Mouse (Mus musculus) regulatory T cell (primary cell): ENCODE measurements around the gene Dnm3.

Experiments used
- in situ Hi-C: fragments of 300-600 bp; cut with MboI, MseI; formaldehyde crosslinking; loops from one replicate; pipeline ENCODE4 v1.15.1; 2025; ENCODE audit warnings: high pct_unique_total_duplicates

The Dnm3 gene

DNA sequence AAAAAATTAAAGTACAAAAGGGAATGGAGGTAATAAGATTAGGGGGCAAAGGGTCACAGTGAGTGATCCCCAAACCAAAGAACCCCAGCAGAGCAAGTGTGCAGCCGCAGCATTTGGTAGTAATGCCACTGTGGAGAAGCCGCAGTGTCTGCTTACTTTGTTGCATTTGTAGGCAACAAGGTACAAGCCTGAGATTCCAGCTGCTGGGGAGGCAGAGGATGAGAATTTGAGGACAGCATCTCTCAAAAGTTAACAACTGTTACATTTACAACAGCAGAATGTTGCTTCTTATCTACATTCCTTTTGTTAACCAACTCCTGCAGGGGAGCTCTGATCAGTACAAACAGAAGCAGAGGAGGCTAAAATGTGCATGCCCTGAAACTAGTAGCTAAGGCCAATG, 267.3 kb downstream of the Dnm3 start:
- in situ Hi-C loops: no loop called here

DNA sequence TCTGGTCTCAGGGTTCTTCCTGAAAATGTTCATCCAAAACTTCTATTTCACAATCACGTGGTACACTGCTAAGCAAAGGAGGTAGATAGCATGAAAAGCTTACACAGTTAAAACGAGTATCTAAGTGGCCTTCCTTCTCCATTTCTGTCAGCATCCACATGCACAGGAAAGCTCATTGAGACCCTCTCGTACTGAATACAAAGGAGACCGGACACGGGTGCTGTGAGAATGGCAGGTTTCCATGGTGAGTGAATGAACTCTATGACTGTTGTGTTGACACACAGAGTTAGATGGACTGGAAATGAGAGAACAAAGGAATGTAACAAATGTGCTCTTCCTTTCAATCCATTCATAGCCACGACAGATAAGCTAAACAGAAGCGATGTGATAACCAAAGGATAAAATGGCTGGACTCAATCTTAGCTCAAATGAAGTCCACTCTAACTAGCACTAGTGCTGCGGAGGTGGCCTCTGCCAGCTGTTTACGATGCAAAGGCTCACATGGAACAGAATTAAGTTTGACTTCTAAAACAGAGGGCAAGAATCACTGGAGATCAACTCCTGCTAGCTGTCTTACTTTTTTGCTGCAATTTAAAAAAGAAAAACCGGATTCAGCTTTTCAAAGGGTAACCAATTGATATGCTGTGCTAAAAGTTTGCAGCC, 268.2 kb downstream of the Dnm3 start:
- in situ Hi-C loops: no loop called here

DNA sequence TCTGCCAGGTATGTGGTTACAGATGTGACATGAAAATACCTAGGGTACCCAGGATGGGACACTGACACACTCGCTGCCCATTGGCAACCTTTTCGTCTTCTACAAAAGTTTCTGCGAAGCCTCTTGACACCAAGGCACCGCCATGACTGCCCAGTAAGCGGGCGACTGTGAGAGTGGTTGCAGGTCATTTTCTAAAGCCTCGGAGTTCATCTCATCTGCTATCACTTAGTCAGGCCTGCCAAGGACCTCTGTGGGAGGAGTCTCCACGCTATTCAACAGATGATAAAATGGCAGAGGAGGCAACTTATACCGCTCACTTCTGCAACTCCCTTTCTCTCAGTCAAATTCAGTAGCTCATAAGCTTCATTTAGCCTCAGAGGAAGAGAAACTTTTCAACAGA, 268.8 kb downstream of the Dnm3 start:
- in situ Hi-C loops: no loop called here

DNA sequence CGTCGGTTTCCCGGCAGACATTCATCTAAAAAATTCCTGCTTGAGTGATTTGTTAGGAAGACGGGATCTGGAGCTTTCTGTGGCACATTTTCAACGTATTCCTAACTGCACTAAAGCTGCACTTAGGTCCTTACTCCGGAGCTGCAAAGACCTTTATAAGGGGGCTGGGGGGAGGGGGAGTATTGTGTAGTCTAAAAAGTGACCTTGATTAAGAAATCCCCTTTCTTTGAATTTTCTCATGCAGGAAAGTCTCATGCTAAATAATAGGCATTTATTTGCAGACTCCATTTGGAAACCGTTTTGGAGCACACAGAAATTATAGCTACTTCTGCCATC, 270.2 kb downstream of the Dnm3 start:
- in situ Hi-C loops: no loop called here

DNA sequence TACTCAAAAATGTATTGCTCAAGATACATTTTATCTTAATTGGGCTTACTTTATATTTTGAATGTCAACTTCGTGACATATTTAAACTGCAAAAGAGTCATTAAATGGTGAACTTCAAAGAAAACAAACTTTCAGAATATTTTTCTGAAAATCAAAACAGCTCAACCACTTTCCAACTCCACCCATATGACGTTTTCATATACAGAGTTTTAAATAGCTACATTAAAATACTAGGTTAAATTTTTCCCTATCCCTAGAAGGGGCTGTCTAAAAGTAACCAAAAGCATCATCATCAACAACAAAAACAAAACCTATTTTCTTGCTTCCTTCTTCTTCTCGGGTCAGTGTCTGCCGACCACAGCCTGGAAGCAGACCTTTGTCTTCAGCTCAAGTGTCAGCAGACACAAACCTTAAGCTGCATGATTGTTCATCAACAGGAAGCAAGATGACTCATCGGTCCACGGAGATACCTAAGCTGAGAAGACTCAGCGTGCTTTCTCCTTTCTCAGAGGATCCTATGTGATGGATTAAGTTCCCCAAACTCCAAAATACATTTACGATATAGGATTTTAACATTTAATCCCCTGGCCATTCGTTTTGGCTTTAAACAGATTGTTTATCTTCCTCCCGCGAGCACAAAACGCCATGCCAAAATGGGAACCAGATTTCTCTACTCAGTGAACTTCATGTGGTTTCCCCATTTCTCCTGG, 270.7 kb downstream of the Dnm3 start:
- in situ Hi-C loops: no loop called here

DNA sequence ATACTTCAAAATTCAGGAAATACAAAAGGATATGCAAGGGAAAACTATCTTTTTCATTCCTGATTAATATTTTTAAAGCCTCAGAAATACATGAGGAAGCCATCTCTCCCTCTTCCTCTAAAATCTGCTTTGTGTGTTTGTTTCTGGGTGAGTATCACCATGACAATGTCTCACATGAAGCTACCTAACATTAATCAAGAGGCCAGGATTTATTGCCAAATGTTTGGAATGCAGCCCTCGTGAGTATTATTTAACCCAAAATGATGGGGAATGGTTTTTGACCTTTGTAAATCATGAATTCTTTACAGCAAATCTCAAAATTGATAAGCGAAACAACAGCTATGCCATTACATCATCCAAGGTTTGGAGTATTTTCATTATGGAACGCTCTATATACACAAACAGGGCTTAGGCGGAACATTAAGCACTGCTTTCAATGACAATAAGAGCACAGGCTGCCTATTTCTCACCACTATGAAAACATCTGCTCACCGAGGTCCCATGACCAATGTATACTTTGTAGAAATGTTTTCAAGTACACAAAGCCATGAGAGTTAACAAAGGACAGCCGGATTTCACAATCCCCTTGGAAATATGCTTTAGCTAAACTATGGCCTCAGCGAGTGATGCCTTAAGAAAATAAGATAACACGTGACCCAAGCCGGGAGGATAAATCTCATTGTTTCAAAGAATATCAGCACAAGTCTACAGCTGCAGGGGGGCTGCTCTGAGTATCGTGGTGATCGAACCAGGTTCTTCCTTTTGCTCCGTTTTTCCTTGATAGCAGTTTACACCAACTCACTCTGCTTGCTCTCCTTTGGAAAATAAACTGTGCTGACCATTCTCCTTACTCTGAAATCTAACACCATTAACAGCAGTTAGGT, 275.1 kb downstream of the Dnm3 start:
- in situ Hi-C loops: no loop called here

DNA sequence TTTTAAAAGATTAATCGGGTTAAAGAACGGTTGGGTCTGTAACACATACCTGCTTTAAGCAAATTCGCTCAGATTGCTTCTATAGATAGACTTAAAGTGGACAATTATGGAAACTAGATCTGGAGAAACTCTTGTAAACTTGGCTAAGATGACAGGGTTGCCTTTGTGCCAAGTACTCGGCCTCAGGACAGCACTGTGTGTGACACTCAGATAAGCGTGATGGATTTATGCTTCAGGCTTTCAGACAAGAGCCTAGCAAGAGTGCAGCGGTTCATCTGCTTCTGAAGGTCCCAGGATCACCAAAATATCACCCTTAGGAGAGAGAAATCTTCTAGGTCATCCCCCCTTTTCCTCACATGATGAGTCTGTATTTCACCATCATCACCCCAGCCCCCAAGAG, 277.4 kb downstream of the Dnm3 start:
- in situ Hi-C loops: no loop called here

DNA sequence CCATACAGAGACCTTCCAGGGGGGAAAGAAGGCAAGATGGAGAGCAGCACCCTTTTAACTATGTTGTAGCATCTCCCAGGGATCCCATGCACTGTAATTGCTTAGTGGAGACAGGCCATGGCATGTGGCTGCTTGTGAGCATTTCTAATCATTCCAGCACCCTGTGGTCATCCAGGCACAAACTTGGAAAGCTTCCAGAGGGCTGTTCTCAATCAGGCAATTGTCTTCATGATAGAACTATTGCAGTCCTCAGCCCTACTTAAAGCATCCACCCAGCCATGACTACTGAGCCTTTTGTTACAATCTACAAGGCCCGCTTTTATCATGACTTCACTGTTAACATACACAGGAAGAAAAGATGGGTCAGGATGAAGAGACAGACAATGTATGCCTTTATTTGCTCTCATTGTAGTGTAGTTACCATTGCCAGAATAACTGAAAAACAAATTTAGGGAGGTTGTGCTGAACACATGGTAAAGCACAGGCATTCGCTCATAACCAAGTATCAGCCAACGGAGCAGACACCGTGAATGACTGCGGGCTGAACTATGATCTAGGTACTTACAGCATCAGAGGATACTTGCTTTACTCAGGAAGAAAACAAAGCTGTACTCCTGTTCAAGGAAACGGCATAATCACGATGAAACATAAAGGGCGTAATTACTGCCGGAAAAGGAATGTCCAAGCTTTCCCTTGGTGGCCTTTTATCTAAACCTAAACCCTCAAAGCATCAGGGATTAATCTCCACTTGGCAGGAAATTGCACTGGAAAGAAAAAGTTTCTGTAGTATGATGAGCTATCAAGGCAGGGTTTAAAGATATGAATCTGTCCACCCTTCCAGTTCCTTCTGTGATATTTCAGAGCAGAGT, 280.8 kb downstream of the Dnm3 start:
- in situ Hi-C loops: no loop called here

DNA sequence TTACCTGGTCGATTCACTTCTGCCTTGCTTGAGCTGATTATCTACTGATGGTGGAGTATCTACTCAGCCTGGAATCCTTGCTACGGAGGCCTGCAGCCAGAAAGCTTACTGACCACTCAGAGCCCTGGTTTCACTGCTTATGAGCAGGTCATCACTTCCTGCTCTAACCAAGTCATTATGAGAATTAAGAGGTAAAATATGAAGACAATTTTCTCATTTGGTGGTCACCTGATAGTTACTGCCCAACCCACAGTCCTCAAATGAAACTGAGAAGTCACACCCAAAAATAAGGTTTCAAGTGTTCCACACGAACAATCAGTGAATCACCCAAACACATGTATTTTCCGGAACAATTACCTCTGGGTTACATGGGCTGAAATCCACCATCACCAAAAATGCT, 289.1 kb downstream of the Dnm3 start:
- in situ Hi-C loops: no loop called here

DNA sequence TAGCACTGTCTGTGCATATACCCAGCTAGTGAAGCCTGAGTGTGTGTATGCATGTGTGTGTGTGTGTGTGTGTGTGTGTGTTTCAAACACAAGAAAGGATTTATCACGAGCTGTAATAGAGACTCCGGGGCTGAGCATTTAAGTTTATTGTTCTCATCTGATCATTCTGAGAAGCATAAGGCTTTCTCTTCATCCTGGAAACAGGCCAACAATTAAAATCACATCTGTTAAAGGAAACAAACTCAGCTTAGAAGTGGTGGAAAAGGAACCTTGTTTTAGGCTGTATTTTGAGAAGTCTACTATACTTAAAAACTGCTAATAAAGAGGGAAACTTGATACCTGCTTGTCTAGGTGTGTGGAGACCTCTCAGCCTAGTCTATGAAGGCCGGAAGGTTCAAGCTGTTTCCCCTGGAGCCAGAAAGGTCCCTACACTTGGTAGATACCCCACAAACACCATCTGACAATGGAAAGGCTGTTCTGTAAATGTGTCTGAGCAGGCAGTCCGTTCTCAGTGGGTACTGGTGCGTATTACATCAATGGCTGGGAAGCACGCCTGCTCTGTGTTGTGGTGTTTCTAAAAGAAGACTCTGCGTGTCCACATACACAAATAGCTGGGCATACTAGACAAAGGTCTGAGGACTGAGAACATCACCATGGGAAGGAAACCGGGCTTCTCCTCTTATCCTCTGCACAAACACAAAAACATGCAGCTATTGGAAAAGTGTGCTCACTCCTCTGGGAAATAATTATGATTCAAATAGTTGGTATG, 290.3 kb downstream of the Dnm3 start:
- in situ Hi-C loops: no loop called here

DNA sequence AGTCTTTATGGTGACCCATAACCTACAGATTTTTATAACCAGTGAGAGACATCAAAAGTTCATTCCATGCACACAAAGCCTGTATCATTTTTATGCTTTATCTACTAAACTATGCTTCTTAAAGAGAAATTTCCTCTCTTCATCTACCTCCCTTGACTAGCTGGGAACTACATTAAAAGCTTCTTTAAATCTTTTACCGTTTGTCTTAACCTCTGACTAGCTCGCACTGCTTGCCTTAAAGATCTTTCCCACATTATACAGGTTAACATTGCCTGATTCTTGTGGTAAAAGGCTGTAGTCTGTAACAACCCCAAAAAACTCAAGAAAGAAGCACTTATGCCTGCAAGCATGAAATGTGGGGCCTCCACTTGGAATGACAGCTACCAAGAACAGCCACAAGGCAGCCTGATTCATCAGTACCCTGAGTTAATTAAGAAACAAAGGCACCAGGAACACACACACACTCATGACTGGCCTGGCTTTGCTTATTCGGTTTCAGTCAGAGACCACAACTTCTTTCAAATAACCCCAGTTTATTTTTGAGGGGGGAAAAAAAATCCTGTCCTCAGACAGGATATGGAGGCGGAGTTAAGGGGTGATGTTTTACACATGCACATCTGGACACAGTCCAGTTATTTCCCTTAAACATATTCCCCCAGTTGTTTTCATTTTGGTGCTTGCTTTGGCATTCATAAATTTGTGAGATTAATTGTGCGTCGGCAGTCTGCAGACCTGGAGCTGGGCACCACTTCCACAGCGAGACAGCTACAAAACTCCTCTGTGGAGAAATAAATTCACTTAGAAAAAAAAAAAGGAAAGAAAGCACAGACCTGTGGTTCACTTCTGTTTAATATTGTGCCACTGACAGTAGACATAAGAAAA, 291.1 kb downstream of the Dnm3 start:
- in situ Hi-C loops: no loop called here

DNA sequence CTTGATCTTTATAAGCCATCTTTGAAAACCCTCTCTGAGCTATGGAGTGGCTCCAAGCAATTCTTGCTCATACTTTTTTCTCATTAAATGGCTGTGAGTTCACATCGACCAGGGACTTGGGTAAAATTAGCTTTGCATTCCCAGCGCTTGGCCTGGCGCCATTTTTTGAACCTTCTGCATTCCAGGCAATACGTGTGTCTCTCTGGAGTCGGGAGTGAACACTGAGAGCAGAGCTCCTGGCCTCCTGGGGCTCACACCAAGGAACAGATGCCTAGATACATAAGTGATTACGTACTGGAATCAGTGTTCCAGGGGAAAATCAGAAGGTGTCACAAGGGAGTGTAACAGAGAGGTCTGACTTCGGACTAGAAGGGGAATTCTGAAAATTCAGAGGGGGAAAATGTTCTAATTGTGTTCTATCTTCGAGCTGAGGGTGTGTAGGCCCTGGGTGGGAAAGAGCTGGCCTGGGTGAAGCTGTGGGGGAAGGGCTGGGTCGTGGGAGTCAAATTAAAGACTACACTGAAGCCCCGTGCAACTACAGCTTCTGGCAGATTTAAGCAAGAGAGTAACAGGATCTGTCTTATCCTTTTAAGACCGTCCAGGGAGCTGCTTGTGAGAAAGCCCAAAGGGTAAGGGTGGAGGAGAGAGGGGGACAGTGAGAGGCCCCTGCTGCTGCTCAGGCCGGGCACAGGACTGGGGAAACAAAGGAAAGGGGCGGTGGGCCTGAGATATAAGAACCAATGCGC, 293.7 kb downstream of the Dnm3 start:
- in situ Hi-C loops: no loop called here

DNA sequence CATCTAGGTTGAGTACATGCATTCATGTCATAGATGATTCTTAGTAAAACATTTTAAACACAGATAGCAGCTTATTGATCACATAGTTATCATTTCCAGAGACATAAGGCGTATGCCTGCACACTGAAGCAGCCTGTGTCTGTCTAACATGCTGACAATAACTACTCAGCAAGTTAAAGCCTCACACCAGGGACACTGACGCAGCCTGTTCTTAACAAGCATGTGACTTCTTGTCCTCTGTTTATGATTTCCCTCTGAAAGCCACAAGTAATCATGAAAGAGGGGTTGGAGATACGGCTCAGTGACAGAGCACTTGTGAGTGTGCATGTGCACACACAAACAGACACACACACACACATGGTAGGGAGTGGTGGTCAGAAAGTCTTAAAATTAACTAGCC, 294.4 kb downstream of the Dnm3 start:
- in situ Hi-C loops: no loop called here

DNA sequence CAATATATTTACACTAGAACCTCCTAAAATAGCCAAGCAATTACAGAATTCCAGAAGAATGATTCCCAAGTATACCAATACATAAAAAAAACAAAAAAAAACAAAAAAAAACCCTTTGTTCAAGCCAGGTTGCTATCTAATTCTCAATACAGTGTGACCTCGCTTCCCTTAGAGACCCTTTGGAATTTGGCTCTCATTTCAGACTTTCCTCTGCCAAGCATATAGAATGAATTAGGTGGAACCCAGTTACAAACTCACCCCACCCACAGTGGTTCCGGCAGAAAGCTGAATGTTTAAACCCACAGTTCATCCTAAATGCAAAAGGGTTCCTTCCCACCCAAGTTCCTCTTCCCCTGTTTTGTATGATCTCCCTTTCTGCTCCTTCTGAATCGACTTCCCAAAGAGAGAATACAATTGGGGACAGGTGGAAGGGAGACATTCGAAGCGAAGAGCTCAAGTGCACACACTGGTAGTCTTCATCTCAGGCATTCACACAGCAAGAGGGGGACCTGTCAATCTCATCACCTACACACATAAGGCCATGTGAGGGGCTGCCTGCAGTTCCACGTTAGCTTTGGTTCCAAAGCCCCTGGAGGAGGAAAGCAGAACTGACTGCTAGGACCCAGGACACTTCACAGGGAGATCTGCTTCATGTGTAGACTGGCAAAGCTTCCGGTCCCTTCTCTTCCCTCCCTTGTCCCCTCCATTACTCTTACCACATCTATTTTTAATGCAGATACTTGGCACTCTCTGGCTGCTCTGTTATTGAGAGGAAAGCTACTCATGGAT, 296.5 kb downstream of the Dnm3 start:
- in situ Hi-C loops: no loop called here

DNA sequence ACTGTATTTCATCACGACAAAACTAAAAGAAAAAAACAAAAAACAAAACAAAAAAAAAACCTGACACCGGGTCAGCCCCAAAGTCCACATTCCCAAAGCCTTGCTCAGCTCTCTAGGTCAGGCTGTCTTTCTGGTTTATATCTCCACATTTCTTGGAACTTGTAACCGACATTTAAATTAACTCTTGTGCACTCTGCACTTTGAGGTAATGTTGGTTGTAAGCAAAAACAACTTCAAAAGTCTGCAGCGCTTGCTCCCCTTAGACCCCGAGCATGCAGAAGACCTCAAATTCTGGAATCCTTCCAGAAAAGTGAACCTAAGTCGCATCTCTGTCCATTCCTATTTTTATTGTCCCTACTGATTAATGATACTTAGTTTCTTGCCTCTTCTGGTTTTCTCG, 297.4 kb downstream of the Dnm3 start:
- in situ Hi-C loops: no loop called here

DNA sequence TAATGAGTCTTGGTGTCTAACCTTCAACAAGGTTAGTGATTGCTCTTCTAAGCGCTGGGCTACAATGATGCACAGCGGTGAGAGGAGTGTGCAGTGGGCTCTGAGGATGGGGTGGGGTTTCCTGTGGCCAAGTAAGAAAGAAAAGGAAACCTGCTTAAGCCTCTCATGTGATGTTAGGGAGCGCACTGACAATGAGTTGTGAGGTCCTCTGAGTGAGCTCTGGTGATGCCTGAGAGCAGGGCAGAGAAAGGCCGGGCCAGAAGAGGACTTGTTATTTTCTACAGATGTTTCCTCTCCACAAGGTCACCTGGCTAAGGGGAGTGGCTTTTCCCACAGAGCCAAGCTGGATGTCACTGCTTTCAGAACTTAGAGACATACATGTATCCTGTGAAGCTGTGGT, 298.4 kb downstream of the Dnm3 start:
- in situ Hi-C loops: no loop called here

DNA sequence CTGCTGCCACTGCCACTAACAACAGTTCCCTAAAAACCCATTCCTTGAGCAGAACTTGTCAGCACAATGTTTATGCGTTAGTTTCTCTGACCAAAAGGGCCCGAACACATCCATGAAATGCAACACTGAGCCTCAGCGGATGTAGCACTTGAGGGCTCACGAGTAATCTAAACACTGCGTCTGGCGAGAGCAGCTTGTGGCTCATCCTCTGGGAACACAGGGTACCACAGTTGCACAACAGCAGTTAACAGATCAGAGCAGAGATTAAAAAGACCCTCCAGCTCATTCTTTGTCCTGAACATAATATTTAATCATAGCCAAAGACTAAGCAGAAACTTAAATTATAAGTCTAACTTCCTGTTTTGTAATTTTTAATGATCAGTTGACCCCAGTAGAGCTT, 305.0 kb downstream of the Dnm3 start:
- in situ Hi-C loops: loop anchor here (5.0 kb wide), 1 partner anchor 44 kb away; no protein-coding TSS in a partner anchor
